Mouse (Mus musculus) kidney, adult 2 months (tissue): ENCODE results near the gene Ankrd28.

Experiments
- CTCF ChIP-seq: fragments of 200-500 bp; conservative IDR thresholded peaks from 2 replicates; pipeline ENCODE4 v1.5.1; 2011; ENCODE audit warnings: low read depth, mild to moderate bottlenecking, control low read depth, low read length, moderate library complexity, mixed read lengths; ENCODE audit not compliant: insufficient read depth, insufficient read length
- POLR2A ChIP-seq: fragments of 200-500 bp; IDR thresholded peaks from one replicate; pipeline ENCODE4 v1.6.1; 2011; ENCODE audit warnings: low read depth, low read length, control low read depth

DNA sequence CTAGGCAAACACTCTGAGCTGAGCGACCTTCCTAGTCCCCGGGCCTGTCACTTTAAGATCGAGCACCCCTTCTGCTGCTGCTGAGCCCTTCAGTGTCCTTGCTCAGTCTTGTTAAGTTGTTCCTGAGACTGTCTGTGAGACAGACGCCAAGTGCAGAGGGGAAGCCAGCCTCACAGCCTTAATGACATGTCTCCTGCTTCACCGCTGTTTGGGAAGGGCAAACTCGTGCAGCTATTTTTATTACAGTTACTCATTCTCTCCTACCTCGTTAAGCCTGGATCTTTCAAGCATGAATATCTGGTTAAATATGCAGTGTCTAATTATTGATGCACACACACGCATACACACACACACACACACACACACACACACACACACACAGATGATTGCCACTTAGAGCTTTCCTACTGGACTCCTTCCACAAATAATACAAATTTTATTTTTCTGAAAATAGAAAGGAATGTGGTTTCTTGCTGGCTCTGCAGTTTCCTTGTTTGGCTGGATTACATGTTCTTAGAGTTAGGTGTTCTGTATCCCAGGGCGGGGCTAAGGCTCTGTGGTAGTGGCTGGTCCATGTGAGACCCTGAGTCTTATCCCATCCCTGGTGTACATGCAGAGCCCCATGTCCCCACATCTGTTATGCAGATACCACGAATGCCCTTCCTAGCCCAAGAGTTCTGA is 170.8 kb downstream of the Ankrd28 start:
- TF ChIP-seq CTCF (no peak), POLR2A (no peak)
